Mouse (Mus musculus) liver, embryonic 14.5 days (tissue): Measurements from ENCODE around the gene Tpst2. TPM values are rescaled to one million over a fixed set of nuclear protein-coding genes. Genes with fewer than 3 reads are reported as not detected.

Experiments used
- ATAC-seq: fragments of 200-750 bp; cut with Nextera tagmentation; 2 replicates; pipeline ENCODE4 v1.8.0; 2017; ENCODE audit warnings: moderate number of reproducible peaks, mild to moderate bottlenecking, moderate library complexity; ENCODE audit not compliant: insufficient read depth
- DNase-seq, 3 experiments: peaks; one replicate each; pipeline ENCODE4 v3.0.0-alpha.2; 2012 to 2013; ENCODE audit warnings: low read depth in 3 of 3, low spot score in 3 of 3
- H3K27ac ChIP-seq: fragments of 300-500 bp; sonication (generic); 2 replicates; pipeline ENCODE4 v1.5.1; 2014; ENCODE audit warnings: moderate library complexity, mild to moderate bottlenecking, control low read depth, inconsistent platforms
- H3K27me3 ChIP-seq: fragments of 300-500 bp; sonication (generic); 2 replicates; pipeline ENCODE4 v1.6.1; 2014; ENCODE audit warnings: mild to moderate bottlenecking, low read length, moderate library complexity; ENCODE audit not compliant: control insufficient read depth, insufficient read depth
- H3K36me3 ChIP-seq: fragments of 300-500 bp; sonication (generic); replicated peaks from 2 replicates; pipeline ENCODE4 v1.6.1; 2014; ENCODE audit warnings: low read depth; ENCODE audit not compliant: control insufficient read depth, insufficient read depth
- H3K4me1 ChIP-seq, 2 experiments: fragments of 200-500 bp in 1 of 2; fragments of 300-500 bp in 1 of 2; sonication (generic) in 1 of 2; replicated peaks; 2 replicates each; pipeline ENCODE4 v1.6.1; 2012 to 2014; ENCODE audit warnings: antibody characterized with exemption in 1 of 2, inconsistent platforms in 1 of 2, low read length in 1 of 2; ENCODE audit not compliant: control insufficient read depth in 2 of 2, insufficient read depth in 2 of 2
- H3K4me2 ChIP-seq: fragments of 300-500 bp; sonication (generic); 2 replicates; pipeline ENCODE4 v1.6.1; 2014; ENCODE audit warnings: low read depth, mild to moderate bottlenecking, control low read depth, moderate library complexity
- H3K4me3 ChIP-seq, 2 experiments: fragments of 200-500 bp in 1 of 2; fragments of 300-500 bp in 1 of 2; sonication (generic) in 1 of 2; 2 replicates each; pipeline ENCODE4 v1.5.1; 2012 to 2014; ENCODE audit warnings: low read depth in 2 of 2, low read length in 2 of 2, mild to moderate bottlenecking in 2 of 2, control low read depth in 1 of 2, inconsistent platforms in 1 of 2, moderate library complexity in 1 of 2; ENCODE audit not compliant: insufficient read depth in 1 of 2
- H3K9ac ChIP-seq: fragments of 300-500 bp; sonication (generic); replicated peaks from 2 replicates; pipeline ENCODE4 v1.6.1; 2014; ENCODE audit warnings: mild to moderate bottlenecking, control low read depth, moderate library complexity
- H3K9me3 ChIP-seq: fragments of 300-500 bp; sonication (generic); 2 replicates; pipeline ENCODE4 v1.6.1; 2016; ENCODE audit warnings: low read length, mixed read lengths; ENCODE audit not compliant: control insufficient read depth
- CTCF ChIP-seq: IDR thresholded peaks from 2 replicates; pipeline ENCODE4 v1.5.1; 2016; ENCODE audit warnings: antibody characterized with exemption, low read depth, control low read depth
- EP300 ChIP-seq: IDR thresholded peaks from 2 replicates; pipeline ENCODE4 v1.6.1; 2016; ENCODE audit warnings: antibody characterized with exemption, low read depth
- WGBS: fragments of 180-500 bp; shearing (Covaris S2); extraction: QIAGEN DNeasy Blood & Tissue Kit; methylation state at CpG from one replicate; pipeline ENCODE4 v1.1.7; 2014; ENCODE audit not compliant: insufficient replicate concordance; 5-methylcytosine and 5-hydroxymethylcytosine counted together
- polyA plus RNA-seq, 2 experiments: library from polyadenylated mRNA; depleted of rRNA in 1 of 2; stranded (reverse) in 1 of 2; unstranded in 1 of 2; fragments of >200 nt; fragmentation: Nextera tagmentation in 1 of 2; extraction: Ambion mirVana in 1 of 2; gene quantifications; 2 replicates each; pipeline versions ENCODE4 v1.2.1 to v1.2.3; 2012 to 2014

Tpst2 gene
- 16.2 and 17.2 TPM in 2 replicates for polyA plus RNA-seq (2012; rRNA removed)
- polyA plus RNA-seq (2014; fragmentation: Nextera tagmentation; extraction: Ambion mirVana): 30.7 and 30.9 TPM in 2 replicates

DNA sequence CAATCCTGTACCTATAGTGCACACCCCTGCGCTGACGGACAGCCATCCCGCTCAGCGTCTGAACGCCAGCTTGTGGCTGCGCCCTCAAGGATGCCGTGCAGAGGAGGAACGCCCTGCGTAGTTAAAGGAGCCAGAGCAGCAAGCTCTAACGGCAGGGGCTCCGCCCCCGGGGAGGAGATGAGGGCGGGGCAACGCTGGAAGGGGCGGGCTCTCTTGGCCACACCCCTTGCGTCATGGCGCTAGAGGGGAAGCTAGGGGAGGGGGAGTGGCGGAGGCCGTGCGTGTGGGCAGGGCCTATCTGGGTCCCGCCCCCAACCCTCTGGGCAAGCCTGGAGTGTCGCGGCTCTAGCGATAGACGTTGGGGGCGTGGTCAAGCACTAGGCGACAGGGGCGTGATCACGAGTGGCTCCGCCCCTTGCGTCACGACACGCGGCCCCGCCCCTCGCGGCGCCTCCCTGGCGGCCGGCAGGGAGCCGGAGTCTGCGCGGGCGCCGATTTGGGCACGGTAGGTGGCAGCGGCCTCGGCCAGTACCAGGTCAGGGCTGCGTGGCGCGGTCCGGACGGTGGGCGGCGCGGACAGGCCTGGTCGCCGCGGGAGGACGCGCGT, at the start of gene Tpst2:
Tpst2 (plus strand) TSS at position 425 of the 607 bp plus-strand sequence.
- Histone ChIP-seq H3K9ac (peak within 1 kb of the TSS; percentile 81), H3K27me3 (no peaks in the 10 kb centered on the region), H3K36me3 (no peaks in the 10 kb centered on the region), H3K9me3 (no peaks in the 10 kb centered on the region), H3K27ac (peak within 1 kb of the TSS; percentile 18), H3K4me3 (peak within 1 kb of the TSS; percentile 73 to 80), H3K4me2 (peak within 1 kb of the TSS; percentile 81), H3K4me1 (peaks cover 16 to 32% of the 10 kb centered on the region in 2 experiments)
- ATAC-seq: peak; percentile 90
- WGBS: under 1% methylated on average over 62 of the region's 62 CpGs
- TF ChIP-seq EP300 (no peak), CTCF (peak; percentile 17)
- peak; percentile 92 to 96 (median 96) for DNase-seq

DNA sequence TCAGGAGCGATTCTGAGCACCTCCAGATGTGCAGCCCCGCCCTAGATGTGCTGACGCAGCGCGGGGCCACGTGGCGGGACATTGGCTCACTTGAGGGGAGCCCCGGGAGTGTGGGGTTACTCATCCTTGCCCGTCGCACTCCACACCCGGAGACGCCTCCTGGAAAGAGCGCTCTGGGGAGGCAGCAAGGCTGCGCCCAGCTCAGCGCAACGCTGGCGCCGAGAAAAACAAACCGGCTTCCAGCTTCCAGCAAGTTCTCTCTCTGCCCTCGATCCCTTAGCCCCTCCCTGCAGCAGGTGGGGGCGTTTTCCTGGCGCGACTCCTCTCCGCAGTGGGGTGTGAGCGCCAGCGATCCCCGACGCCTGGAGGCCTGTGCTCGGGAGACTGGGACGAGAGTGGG, 49.1 kb upstream of the Tpst2 start:
- Histone ChIP-seq H3K9ac (no peak overlapping the region), H3K27me3 (peaks cover 46% of the 10 kb centered on the region)

DNA sequence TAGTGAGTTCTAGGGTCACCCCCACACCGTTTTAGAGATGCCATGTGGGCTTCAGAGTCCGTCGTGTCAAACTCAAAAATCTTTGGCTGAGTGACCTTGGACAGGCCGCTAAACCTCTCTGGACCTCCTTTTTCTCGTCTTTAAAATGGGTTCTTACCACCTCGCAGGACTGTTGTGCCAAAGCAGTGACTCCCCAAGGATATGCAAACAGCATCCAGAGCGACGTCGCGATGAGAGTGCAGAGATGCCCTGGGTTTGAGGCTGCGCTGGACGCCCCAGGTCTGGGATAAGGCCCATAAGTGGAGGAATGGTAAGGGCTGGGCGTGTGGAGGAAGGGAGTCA, 48.6 kb upstream of the Tpst2 start:
- Histone ChIP-seq H3K4me2 (no peak overlapping the region), H3K36me3 (no peaks in the 10 kb centered on the region), H3K27ac (no peak overlapping the region), H3K9ac (no peak overlapping the region), H3K4me1 (no peaks in the 10 kb centered on the region), H3K27me3 (peaks cover 46% of the 10 kb centered on the region), H3K9me3 (no peaks in the 10 kb centered on the region), H3K4me3 (no peak overlapping the region)
- no peak for TF ChIP-seq CTCF
- no peak for TF ChIP-seq EP300
- WGBS: 3% methylated on average over 13 of the region's 13 CpGs
- no peak for DNase-seq
- no peak for ATAC-seq

More for the DNA sequence above, 49.1 kb upstream of the Tpst2 start:
- Histone ChIP-seq H3K4me2 (peak overlapping the region; percentile 4; the same call in 1 of the 2 replicates), H3K36me3 (no peaks in the 10 kb centered on the region), H3K27ac (no peak overlapping the region), H3K4me3 (no peak overlapping the region), H3K4me1 (no peaks in the 10 kb centered on the region), H3K9me3 (no peaks in the 10 kb centered on the region)
- TF ChIP-seq CTCF (no peak), EP300 (no peak)
- DNase-seq: no peak
- no peak for ATAC-seq
- 2% methylated on average over 30 of the region's 30 CpGs for WGBS

DNA sequence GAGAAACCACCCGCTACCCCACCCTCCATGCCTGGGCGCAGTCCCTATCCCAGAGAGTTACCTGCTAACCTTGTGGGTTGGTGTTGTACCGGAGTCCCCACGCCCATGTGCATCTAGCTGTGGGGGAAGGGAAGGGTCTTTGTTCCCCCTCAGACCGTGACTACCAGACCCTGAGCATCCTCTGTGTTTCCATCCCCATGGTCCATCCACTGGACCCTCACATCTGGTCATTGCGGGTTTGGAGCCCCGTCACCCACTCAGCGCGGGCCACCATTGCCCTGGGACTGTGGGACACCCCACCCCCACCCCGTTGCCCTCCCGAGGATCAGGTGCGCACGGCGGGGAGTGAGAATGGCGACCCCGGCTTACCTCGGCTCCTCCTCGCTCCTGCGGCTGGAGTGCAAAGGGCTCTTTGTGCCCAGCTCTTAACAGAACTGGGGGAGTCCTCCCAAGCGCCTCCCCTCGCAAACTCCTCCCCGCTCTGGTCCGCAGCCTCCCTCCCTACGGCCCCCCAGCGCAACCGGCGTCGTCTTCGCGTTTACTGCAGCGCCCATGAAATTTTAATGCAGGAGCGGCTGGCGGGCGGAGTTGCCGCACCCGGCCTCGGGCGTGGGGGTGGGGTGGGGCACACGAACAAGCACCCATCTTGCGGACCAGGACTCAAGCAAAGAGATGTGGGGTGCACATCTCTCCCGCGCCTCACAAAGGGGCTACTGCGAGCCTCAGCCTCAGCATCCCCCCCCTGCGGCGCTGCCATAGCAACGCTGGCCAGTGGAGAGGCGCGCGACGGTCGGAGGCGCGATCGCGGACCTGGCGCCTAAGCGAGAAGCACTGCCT, 48.0 kb upstream of the Tpst2 start:
- H3K4me2 ChIP-seq: no peak overlapping the region
- TF ChIP-seq CTCF (no peak), EP300 (no peak)
- no peaks in the 10 kb centered on the region for H3K4me1 ChIP-seq
- peaks cover 46% of the 10 kb centered on the region for H3K27me3 ChIP-seq
- no peaks in the 10 kb centered on the region for H3K9me3 ChIP-seq
- no peak overlapping the region for H3K9ac ChIP-seq
- WGBS: 2% methylated on average over 53 of the region's 57 CpGs
- no peaks in the 10 kb centered on the region for H3K36me3 ChIP-seq
- no peak for ATAC-seq
- DNase-seq: no peak
- H3K27ac ChIP-seq: no peak overlapping the region
- no peak overlapping the region for H3K4me3 ChIP-seq

DNA sequence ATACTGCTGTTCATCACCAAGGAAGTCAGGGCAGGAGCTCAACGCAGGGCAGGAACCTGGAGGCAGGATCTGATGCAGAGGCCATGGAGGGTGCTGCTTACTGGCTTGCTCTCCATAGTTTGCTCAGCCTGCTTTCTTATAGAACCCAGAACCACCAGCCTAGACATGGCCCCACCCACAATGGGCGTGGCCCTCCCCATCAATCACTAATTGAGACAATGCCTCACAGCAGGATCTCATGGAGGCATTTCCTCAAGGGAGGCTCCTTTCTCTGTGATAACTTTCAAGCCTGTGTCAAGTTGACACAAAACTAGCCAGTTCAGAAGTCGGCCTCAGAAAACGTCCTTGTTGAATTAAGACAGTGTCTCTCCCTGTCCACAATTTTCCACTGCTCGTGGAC, 40.7 kb upstream of the Tpst2 start:
- peaks cover 3% of the 10 kb centered on the region; the same call in 1 of the 2 replicates for H3K27me3 ChIP-seq
- H3K9ac ChIP-seq: no peak overlapping the region
- no peak overlapping the region for H3K4me3 ChIP-seq
- no peaks in the 10 kb centered on the region for H3K36me3 ChIP-seq
- ATAC-seq (no peak), DNase-seq (no peak)
- no peaks in the 10 kb centered on the region for H3K9me3 ChIP-seq
- H3K4me1 ChIP-seq: no peaks in the 10 kb centered on the region
- TF ChIP-seq CTCF (no peak), EP300 (no peak)
- H3K27ac ChIP-seq: no peak overlapping the region
- no peak overlapping the region for H3K4me2 ChIP-seq
- 62% methylated on average over 5 of the region's 5 CpGs for WGBS
